Mouse (Mus musculus): ENCODE data around the gene Izumo2. TPM values are rescaled to one million over a fixed set of nuclear protein-coding genes. Genes with fewer than 3 reads are reported as not detected.

The Izumo2 gene
- polyA plus RNA-seq, 1 experiment from 2014 or later = not detected

- WGBS = 60% methylated on average over 4 of the region's 4 CpGs
- Histone ChIP-seq H3K27ac (ENCODE audit: low read length) (0 out of 2 replicates have a peak overlapping the region, but pooled peaks have one; percentile 5), H3K9me3 (ENCODE audit: low read length) (no peaks in the 10 kb centered on the region), H3K4me2 (replicated peaks; ENCODE audit: low read depth, low read length) (no peak overlapping the region), H3K27me3 (replicated peaks; ENCODE audit: insufficient read depth, low read length) (no peaks in the 10 kb centered on the region), H3K9ac (replicated peaks; ENCODE audit: low read depth) (no peak overlapping the region), H3K4me1 (ENCODE audit: insufficient read depth, low read depth, low read length) (peaks cover 2% of the 10 kb centered on the region; the same call in 1 of the 2 replicates), H3K4me3 (ENCODE audit: low read depth, low read length) (no peak overlapping the region), H3K36me3 (ENCODE audit: insufficient read depth, low read length) (no peaks in the 10 kb centered on the region)
- TF ChIP-seq EP300 (IDR thresholded peaks at IDR 0.05) (no peak), CTCF (IDR thresholded peaks at IDR 0.05) (no peak)
- ATAC-seq (no peak), DNase-seq (ENCODE audit: low spot score) (no peak)
These were observed 32.4 kb upstream of the Izumo2 start for GRCm38 (mm10) chr7:44676126-44676525.

GRCm38 (mm10) chr7:44676611-44677010, 31.9 kb upstream of the Izumo2 start:
- H3K27me3 ChIP-seq (replicated peaks; ENCODE audit: insufficient read depth, low read length) = no peaks in the 10 kb centered on the region
- no peak for DNase-seq (ENCODE audit: low spot score)
- H3K36me3 ChIP-seq (ENCODE audit: insufficient read depth, low read length) = no peaks in the 10 kb centered on the region
- TF ChIP-seq EP300 (IDR thresholded peaks at IDR 0.05) = no peak
- TF ChIP-seq CTCF (IDR thresholded peaks at IDR 0.05) = no peak
- no peaks in the 10 kb centered on the region for H3K9me3 ChIP-seq (ENCODE audit: low read length)
- no peak overlapping the region for H3K4me3 ChIP-seq (ENCODE audit: low read depth, low read length)
- no peak overlapping the region for H3K9ac ChIP-seq (replicated peaks; ENCODE audit: low read depth)
- no peak overlapping the region for H3K4me2 ChIP-seq (replicated peaks; ENCODE audit: low read depth, low read length)
- H3K27ac ChIP-seq (ENCODE audit: low read length) = 0 out of 2 replicates have a peak overlapping the region, but pooled peaks have one; percentile 5
- H3K4me1 ChIP-seq (ENCODE audit: insufficient read depth, low read depth, low read length) = no peaks in the 10 kb centered on the region
- WGBS = 35% methylated on average over 2 of the region's 2 CpGs
- no peak for ATAC-seq

GRCm38 (mm10) chr7:44683656-44684055, 24.9 kb upstream of the Izumo2 start:
- Histone ChIP-seq H3K4me3 (ENCODE audit: low read depth, low read length) (no peak overlapping the region), H3K9ac (replicated peaks; ENCODE audit: low read depth) (no peak overlapping the region), H3K27me3 (replicated peaks; ENCODE audit: insufficient read depth, low read length) (no peaks in the 10 kb centered on the region), H3K9me3 (ENCODE audit: low read length) (no peaks in the 10 kb centered on the region), H3K36me3 (ENCODE audit: insufficient read depth, low read length) (no peaks in the 10 kb centered on the region), H3K4me2 (replicated peaks; ENCODE audit: low read depth, low read length) (no peak overlapping the region), H3K27ac (ENCODE audit: low read length) (peak overlapping the region; percentile 83), H3K4me1 (ENCODE audit: insufficient read depth, low read depth, low read length) (no peaks in the 10 kb centered on the region)
- TF ChIP-seq EP300 (IDR thresholded peaks at IDR 0.05) (peak; percentile 96), CTCF (IDR thresholded peaks at IDR 0.05) (peak; percentile 34; the same call in 1 of the 2 replicates)
- ATAC-seq (peak; percentile 94), DNase-seq (ENCODE audit: low spot score) (peak; percentile 95)
- 51% methylated on average over 8 of the region's 8 CpGs for WGBS

GRCm38 (mm10) chr7:44685531-44686402, 22.8 kb upstream of the Izumo2 start:
- H3K4me1 ChIP-seq (ENCODE audit: insufficient read depth, low read depth, low read length) = no peaks in the 10 kb centered on the region
- no peak overlapping the region for H3K4me2 ChIP-seq (replicated peaks; ENCODE audit: low read depth, low read length)
- peak overlapping the region; percentile 83 for H3K27ac ChIP-seq (ENCODE audit: low read length)
- peak; percentile 88 for DNase-seq (ENCODE audit: low spot score)
- TF ChIP-seq CTCF (IDR thresholded peaks at IDR 0.05) = no peak
- peak; percentile 84 for TF ChIP-seq EP300 (IDR thresholded peaks at IDR 0.05)
- H3K4me3 ChIP-seq (ENCODE audit: low read depth, low read length) = no peak overlapping the region
- no peaks in the 10 kb centered on the region for H3K9me3 ChIP-seq (ENCODE audit: low read length)
- ATAC-seq = peak; percentile 67
- no peak overlapping the region for H3K9ac ChIP-seq (replicated peaks; ENCODE audit: low read depth)
- no peaks in the 10 kb centered on the region for H3K27me3 ChIP-seq (replicated peaks; ENCODE audit: insufficient read depth, low read length)
- no peaks in the 10 kb centered on the region for H3K36me3 ChIP-seq (ENCODE audit: insufficient read depth, low read length)
- WGBS = 34% methylated on average over 17 of the region's 17 CpGs

GRCm38 (mm10) chr7:44688890-44689289, 19.7 kb upstream of the Izumo2 start:
- no peak for ATAC-seq

GRCm38 (mm10) chr7:44689331-44689730, 19.2 kb upstream of the Izumo2 start:
- no peak for ATAC-seq
- no peak overlapping the region for H3K4me3 ChIP-seq (ENCODE audit: low read depth, low read length)
- H3K36me3 ChIP-seq (ENCODE audit: insufficient read depth, low read length) = no peaks in the 10 kb centered on the region
- H3K4me2 ChIP-seq (replicated peaks; ENCODE audit: low read depth, low read length) = no peak overlapping the region
- no peak for TF ChIP-seq CTCF (IDR thresholded peaks at IDR 0.05)
- no peak for TF ChIP-seq EP300 (IDR thresholded peaks at IDR 0.05)
- 91% methylated on average over 7 of the region's 7 CpGs for WGBS
- no peaks in the 10 kb centered on the region for H3K27me3 ChIP-seq (replicated peaks; ENCODE audit: insufficient read depth, low read length)
- no peaks in the 10 kb centered on the region for H3K4me1 ChIP-seq (ENCODE audit: insufficient read depth, low read depth, low read length)
- no peaks in the 10 kb centered on the region for H3K9me3 ChIP-seq (ENCODE audit: low read length)
- no peak overlapping the region for H3K27ac ChIP-seq (ENCODE audit: low read length)
- no peak for DNase-seq (ENCODE audit: low spot score)
- no peak overlapping the region for H3K9ac ChIP-seq (replicated peaks; ENCODE audit: low read depth)

More at GRCm38 (mm10) chr7:44688890-44689289, 19.7 kb upstream of the Izumo2 start:
- H3K4me1 ChIP-seq (ENCODE audit: insufficient read depth, low read depth, low read length) = no peaks in the 10 kb centered on the region
- H3K36me3 ChIP-seq (ENCODE audit: insufficient read depth, low read length) = no peaks in the 10 kb centered on the region
- H3K9ac ChIP-seq (replicated peaks; ENCODE audit: low read depth) = no peak overlapping the region
- TF ChIP-seq EP300 (IDR thresholded peaks at IDR 0.05) (no peak), CTCF (IDR thresholded peaks at IDR 0.05) (peak; percentile 49)
- no peaks in the 10 kb centered on the region for H3K9me3 ChIP-seq (ENCODE audit: low read length)
- no peak overlapping the region for H3K4me2 ChIP-seq (replicated peaks; ENCODE audit: low read depth, low read length)
- H3K27me3 ChIP-seq (replicated peaks; ENCODE audit: insufficient read depth, low read length) = no peaks in the 10 kb centered on the region
- H3K27ac ChIP-seq (ENCODE audit: low read length) = no peak overlapping the region
- H3K4me3 ChIP-seq (ENCODE audit: low read depth, low read length) = no peak overlapping the region
- no peak for DNase-seq (ENCODE audit: low spot score)
- WGBS = 74% methylated on average over 3 of the region's 3 CpGs
